Mouse (Mus musculus) stomach, postnatal 0 days (tissue): ENCODE data around the gene Cnp.

ENCODE experiments used
- CTCF ChIP-seq: IDR thresholded peaks from 2 replicates; pipeline ENCODE4 v1.5.1; 2016; ENCODE audit warnings: antibody characterized with exemption, low read depth, mild to moderate bottlenecking, moderate library complexity
- EP300 ChIP-seq: optimal IDR thresholded peaks from 2 replicates; pipeline ENCODE3; 2016; ENCODE audit warnings: antibody characterized with exemption

- TF ChIP-seq CTCF (no peak), EP300 (no peak)
Measured at GRCm38 (mm10) chr11:100609997-100610680, 35.4 kb downstream of the Cnp start.
